Mouse (Mus musculus) heart, postnatal 36 days (tissue): ENCODE results near the gene Hbb-bs. TPM values are rescaled to one million over a fixed set of nuclear protein-coding genes. Genes with fewer than 3 reads are reported as not detected.
A peak's percentile ranks its signal among the peaks of the same experiment; 100 is the strongest.
"Not testable (repeated sequence)": the region's sequence is repeated elsewhere in the genome, so short reads cannot be mapped to it uniquely, and the experiment has no call there.

ENCODE experiments used
- DNase-seq, 2 experiments: peaks; one replicate each; pipeline ENCODE4 v3.0.0; 2021 to 2022
- intact Hi-C: fragments of 180-260 bp; cut with DNase I; formaldehyde crosslinking; loops from one replicate; pipeline ENCODE4 v1.15.1; 2025
- total RNA-seq, 2 experiments: library from RNA; stranded (reverse); gene quantifications; 2 replicates each; pipeline ENCODE4 v1.2.3; 2021

Hbb-bs gene
- total RNA-seq, 2 experiments from 2014 or later = 9,168 to 11,645 TPM

GRCm38 (mm10) chr7:103812174-103812573 is 15.7 kb downstream of the Hbb-bs start:
- DNase-seq = no peak
- intact Hi-C loops = no loop called here

GRCm38 (mm10) chr7:103811223-103811845 is 16.6 kb downstream of the Hbb-bs start:
- no peak for DNase-seq
- intact Hi-C loops = no loop called here

- intact Hi-C loops = no loop called here
- DNase-seq = no peak
Observed at GRCm38 (mm10) chr7:103810746-103811145, 17.1 kb downstream of the Hbb-bs start.

- DNase-seq = no peak
- intact Hi-C loops = no loop called here
Observed at GRCm38 (mm10) chr7:103810296-103810695, 17.6 kb downstream of the Hbb-bs start.

- DNase-seq = no peak
- intact Hi-C loops = loop anchor here (5.0 kb wide), 1 partner anchor 1297 kb away; no protein-coding TSS in a partner anchor
Observed at GRCm38 (mm10) chr7:103809801-103810155, 18.1 kb downstream of the Hbb-bs start.

GRCm38 (mm10) chr7:103808971-103809800 is 18.7 kb downstream of the Hbb-bs start:
- no peak for DNase-seq
- intact Hi-C loops = loop anchor here (5.0 kb wide), 1 partner anchor 1297 kb away; no protein-coding TSS in a partner anchor

- not testable (repeated sequence) for DNase-seq
- intact Hi-C loops = loop anchor here (5.0 kb wide), 1 partner anchor 1296 kb away; no protein-coding TSS in a partner anchor
Observed at GRCm38 (mm10) chr7:103808120-103808519, 19.8 kb downstream of the Hbb-bs start.

- peak in 1 of 2 experiments; percentile 3 for DNase-seq
- intact Hi-C loops = loop anchor here (5.0 kb wide), 1 partner anchor 1295 kb away; no protein-coding TSS in a partner anchor
Observed at GRCm38 (mm10) chr7:103806856-103807255, 21.0 kb downstream of the Hbb-bs start.

- DNase-seq = no peak
Observed at GRCm38 (mm10) chr7:103792669-103793388, 35.1 kb downstream of the Hbb-bs start.

GRCm38 (mm10) chr7:103791721-103792120 is 36.2 kb downstream of the Hbb-bs start, which contains the start of gene Olfr67:
Olfr67 (minus strand) TSS chr7:103791821.
- intact Hi-C loops = loop anchor here (5.0 kb wide), 2 partner anchors 81 to 151 kb away; partner anchors contain the start of gene Olfr633
- DNase-seq = no peak

More at GRCm38 (mm10) chr7:103792669-103793388, 35.1 kb downstream of the Hbb-bs start:
- intact Hi-C loops = loop anchor here (5.0 kb wide), 2 partner anchors 79 to 149 kb away; partner anchors contain the start of gene Olfr633

- DNase-seq = no peak
- intact Hi-C loops = no loop called here
Observed at GRCm38 (mm10) chr7:103779598-103779997, 48.3 kb downstream of the Hbb-bs start, which contains the start of gene Olfr68. Olfr68 (minus strand) TSS chr7:103779698.

GRCm38 (mm10) chr7:103777652-103778051 is 50.2 kb downstream of the Hbb-bs start:
- intact Hi-C loops, DNase-seq: not testable (repeated sequence)

Other genes starting within 250 kb of the Hbb-bs start
- gene Olfr618, start 238.0 kb downstream of the Hbb-bs start, total RNA-seq = not detected
- not detected for gene Olfr619, start 227.5 kb downstream of the Hbb-bs start, total RNA-seq
- not detected for gene Olfr620, start 215.6 kb downstream of the Hbb-bs start, total RNA-seq
- not detected for gene Olfr622, start 185.4 kb downstream of the Hbb-bs start, total RNA-seq
- gene Olfr623, start 164.4 kb downstream of the Hbb-bs start, total RNA-seq = not detected
- not detected for gene Olfr624, start 156.9 kb downstream of the Hbb-bs start, total RNA-seq
- gene Olfr625-ps1, start 145.4 kb downstream of the Hbb-bs start, total RNA-seq = not detected
- gene Olfr243, start 113.4 kb downstream of the Hbb-bs start, total RNA-seq = not detected
- not detected for gene Olfr628, start 97.7 kb downstream of the Hbb-bs start, total RNA-seq
- gene Olfr629, start 83.2 kb downstream of the Hbb-bs start, total RNA-seq = not detected
- not detected for gene Olfr630, start 70.8 kb downstream of the Hbb-bs start, total RNA-seq
- not detected for gene Olfr69, start 56.5 kb downstream of the Hbb-bs start, total RNA-seq
- gene Olfr68, start 48.4 kb downstream of the Hbb-bs start, total RNA-seq = not detected
- gene Olfr67, start 36.3 kb downstream of the Hbb-bs start, total RNA-seq = not detected
- gene Hbb-bt, start 14.1 kb downstream of the Hbb-bs start, total RNA-seq = 1,000 to 10,000 TPM; 1,102 to 1,464 TPM
- gene Hbb-bh2, start 12.4 kb upstream of the Hbb-bs start, total RNA-seq = not detected
- not detected for gene Hbb-bh1, start 15.1 kb upstream of the Hbb-bs start, total RNA-seq
- gene Hbb-y, start 25.1 kb upstream of the Hbb-bs start, total RNA-seq = not detected
- not detected for gene Olfr66, start 58.2 kb upstream of the Hbb-bs start, total RNA-seq
- gene Olfr64, start 66.4 kb upstream of the Hbb-bs start, total RNA-seq = not detected
- gene Olfr65, start 75.4 kb upstream of the Hbb-bs start, total RNA-seq = not detected
- not detected for gene Olfr631, start 100.7 kb upstream of the Hbb-bs start, total RNA-seq
- not detected for gene Olfr632, start 106.3 kb upstream of the Hbb-bs start, total RNA-seq
- gene Olfr633, start 116.3 kb upstream of the Hbb-bs start, total RNA-seq = not detected
- not detected for gene Olfr635, start 143.1 kb upstream of the Hbb-bs start, total RNA-seq
- gene Olfr638, start 170.7 kb upstream of the Hbb-bs start, total RNA-seq = not detected
- gene Olfr639, start 189.2 kb upstream of the Hbb-bs start, total RNA-seq = not detected
- gene Olfr640, start 197.5 kb upstream of the Hbb-bs start, total RNA-seq = not detected
- not detected for gene Olfr641, start 207.3 kb upstream of the Hbb-bs start, total RNA-seq
- gene Olfr642, start 224.6 kb upstream of the Hbb-bs start, total RNA-seq = not detected
- gene 4930516K23Rik, start 233.3 kb upstream of the Hbb-bs start, total RNA-seq = not detected
- gene Olfr644, start 243.8 kb upstream of the Hbb-bs start, total RNA-seq = not detected